Mouse (Mus musculus) embryonic facial prominence, embryonic 11.5 days (tissue): ENCODE measurements around the gene Spaca7. TPM values are rescaled to one million over a fixed set of nuclear protein-coding genes. Genes with fewer than 3 reads are reported as not detected.
A peak's percentile ranks its signal among the peaks of the same experiment; 100 is the strongest.
"Not testable (repeated sequence)": the region's sequence is repeated elsewhere in the genome, so short reads cannot be mapped to it uniquely, and the experiment has no call there.

Experiments used
- ATAC-seq: fragments of 200-750 bp; cut with Nextera tagmentation; replicated peaks from 2 replicates; pipeline ENCODE4 v1.8.0; 2017; ENCODE audit warnings: low read depth; ENCODE audit not compliant: insufficient number of reproducible peaks, low FRiP score, low TSS enrichment
- DNase-seq: peaks from one replicate; pipeline ENCODE4 v3.0.0-alpha.2; 2015; ENCODE audit warnings: low spot score
- H3K27ac ChIP-seq: fragments of 300-500 bp; sonication (generic); replicated peaks from 2 replicates; pipeline ENCODE4 v1.5.1; 2014; ENCODE audit warnings: mild to moderate bottlenecking, low read depth, low read length, control low read depth
- H3K27me3 ChIP-seq: fragments of 300-500 bp; sonication (generic); 2 replicates; pipeline ENCODE4 v1.6.1; 2014; ENCODE audit warnings: mild to moderate bottlenecking, low read length, moderate library complexity, mixed read lengths; ENCODE audit not compliant: control insufficient read depth, insufficient read depth
- H3K36me3 ChIP-seq: fragments of 300-500 bp; sonication (generic); replicated peaks from 2 replicates; pipeline ENCODE4 v1.6.1; 2014; ENCODE audit warnings: low read depth, mild to moderate bottlenecking, low read length, moderate library complexity, mixed read lengths; ENCODE audit not compliant: control insufficient read depth, insufficient read depth
- H3K4me1 ChIP-seq: fragments of 300-500 bp; sonication (generic); 2 replicates; pipeline ENCODE4 v1.6.1; 2014; ENCODE audit warnings: low read length, mixed read lengths; ENCODE audit not compliant: control insufficient read depth, insufficient read depth
- H3K4me2 ChIP-seq: fragments of 300-500 bp; sonication (generic); 2 replicates; pipeline ENCODE4 v1.6.1; 2014; ENCODE audit warnings: low read depth, mild to moderate bottlenecking, control low read depth, low read length, moderate library complexity
- H3K4me3 ChIP-seq: fragments of 300-500 bp; sonication (generic); 2 replicates; pipeline ENCODE4 v1.5.1; 2014; ENCODE audit warnings: low read depth, low read length, control low read depth
- H3K9ac ChIP-seq: fragments of 300-500 bp; sonication (generic); replicated peaks from 2 replicates; pipeline ENCODE4 v1.6.1; 2014; ENCODE audit warnings: mild to moderate bottlenecking, control low read depth, low read length
- H3K9me3 ChIP-seq: fragments of 300-500 bp; sonication (generic); replicated peaks from 2 replicates; pipeline ENCODE4 v1.6.1; 2016; ENCODE audit warnings: mild to moderate bottlenecking, low read length, inconsistent platforms, mixed read lengths; ENCODE audit not compliant: control insufficient read depth
- WGBS: fragments of 180-500 bp; shearing (Covaris S2); extraction: QIAGEN DNeasy Blood & Tissue Kit; methylation state at CpG from one replicate; pipeline ENCODE4 v1.1.7; 2014; 5-methylcytosine and 5-hydroxymethylcytosine counted together
- polyA plus RNA-seq: library from polyadenylated mRNA; unstranded; fragments of >200 nt; fragmentation: Nextera tagmentation; extraction: Ambion mirVana; gene quantifications from 2 replicates; pipeline ENCODE4 v1.2.1, GENCODE M21; 2014

The Spaca7 gene
- polyA plus RNA-seq, 1 experiment from 2014 or later, result not detected

DNA sequence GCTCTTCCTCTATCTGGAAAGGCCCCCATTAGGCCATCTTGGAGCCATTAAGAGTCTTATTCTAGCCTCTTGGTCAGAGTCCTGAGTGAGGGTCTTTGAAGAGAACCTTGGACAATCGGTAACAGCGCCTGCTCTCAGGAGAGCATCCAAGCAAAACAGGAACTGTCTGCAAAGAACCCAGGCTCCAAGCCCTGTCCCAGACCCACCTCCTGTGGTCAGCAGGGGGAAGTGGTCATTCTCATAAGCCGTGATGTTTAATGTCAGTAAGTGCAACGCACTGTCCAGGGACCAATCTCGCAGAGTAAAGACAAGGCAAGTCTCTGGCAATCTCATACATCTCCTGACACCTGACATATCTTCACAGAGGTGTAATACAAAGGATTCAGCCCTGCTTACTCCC, 3.2 kb downstream of the Spaca7 start:
- ATAC-seq, result no peak
- no peak overlapping the region for H3K4me2 ChIP-seq
- no peaks in the 10 kb centered on the region for H3K9me3 ChIP-seq
- H3K9ac ChIP-seq, result no peak overlapping the region
- no peak overlapping the region for H3K27ac ChIP-seq
- H3K27me3 ChIP-seq, result no peaks in the 10 kb centered on the region; the same call in 1 of the 2 replicates
- no peaks in the 10 kb centered on the region for H3K36me3 ChIP-seq
- WGBS, result 60% methylated on average over 5 of the region's 5 CpGs
- DNase-seq, result no peak
- no peak overlapping the region for H3K4me3 ChIP-seq
- H3K4me1 ChIP-seq, result no peaks in the 10 kb centered on the region

DNA sequence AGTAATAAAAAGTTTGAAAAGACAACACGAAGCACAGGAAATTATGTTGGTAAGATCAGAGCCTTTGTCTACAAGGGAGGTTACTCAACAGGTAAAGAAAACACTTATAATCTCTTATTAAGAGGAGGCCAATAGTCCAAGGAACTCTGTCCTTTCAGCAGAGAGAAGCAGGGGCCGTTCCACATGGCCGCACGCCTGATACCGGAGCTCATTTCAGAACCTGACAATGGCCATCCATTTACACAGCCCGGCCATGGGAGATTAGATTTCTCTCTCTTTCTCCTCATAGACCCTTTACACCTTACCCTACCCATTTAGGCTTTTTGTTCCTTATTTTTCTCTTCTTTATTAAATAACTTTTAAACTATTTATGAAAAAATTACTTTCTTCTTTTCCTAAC, 3.9 kb downstream of the Spaca7 start:
- Histone ChIP-seq H3K4me1 (no peaks in the 10 kb centered on the region), H3K4me2 (no peak overlapping the region), H3K4me3 (no peak overlapping the region), H3K27me3 (no peaks in the 10 kb centered on the region; the same call in 1 of the 2 replicates), H3K36me3 (no peaks in the 10 kb centered on the region), H3K9me3 (no peaks in the 10 kb centered on the region), H3K9ac (no peak overlapping the region), H3K27ac (no peak overlapping the region)
- WGBS, result 70% methylated on average over 6 of the region's 6 CpGs
- no peak for DNase-seq
- ATAC-seq, result no peak

DNA sequence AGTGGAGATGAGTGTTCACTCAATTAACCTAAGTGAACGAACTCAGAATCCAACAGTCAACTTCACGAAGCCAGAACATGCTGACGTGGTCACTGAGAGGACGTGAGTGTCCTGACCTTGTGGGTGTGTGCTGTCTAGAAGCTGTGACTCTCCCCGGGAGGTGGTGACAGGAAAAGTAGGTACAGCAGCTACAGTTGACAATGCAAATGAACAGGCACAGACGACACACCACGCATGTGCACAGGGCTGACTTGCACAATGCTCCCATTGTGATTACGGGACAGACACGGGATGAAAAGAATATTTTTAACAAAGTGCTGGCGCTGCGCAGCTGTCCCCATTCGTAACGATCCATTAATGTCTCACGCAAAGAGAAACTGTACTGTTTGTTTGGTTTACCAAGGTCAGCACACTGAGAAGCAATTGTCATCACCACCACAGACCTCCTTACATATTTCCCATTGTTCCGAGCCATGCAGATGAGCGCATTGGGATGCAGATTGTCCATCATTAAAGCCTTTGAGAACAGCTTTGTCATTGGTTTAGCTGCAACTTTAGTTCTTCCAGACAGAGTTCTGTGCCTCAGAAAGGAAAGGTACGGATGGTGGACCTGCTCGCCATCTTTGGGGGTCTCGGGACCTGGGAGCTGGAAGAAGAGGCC, 6.6 kb downstream of the Spaca7 start:
- H3K36me3 ChIP-seq, H3K9ac ChIP-seq, H3K4me2 ChIP-seq, ATAC-seq, H3K4me1 ChIP-seq, H3K27ac ChIP-seq, H3K9me3 ChIP-seq, H3K4me3 ChIP-seq, H3K27me3 ChIP-seq, DNase-seq: not testable (repeated sequence)
- WGBS, result 80% methylated on average over 19 of the region's 19 CpGs

DNA sequence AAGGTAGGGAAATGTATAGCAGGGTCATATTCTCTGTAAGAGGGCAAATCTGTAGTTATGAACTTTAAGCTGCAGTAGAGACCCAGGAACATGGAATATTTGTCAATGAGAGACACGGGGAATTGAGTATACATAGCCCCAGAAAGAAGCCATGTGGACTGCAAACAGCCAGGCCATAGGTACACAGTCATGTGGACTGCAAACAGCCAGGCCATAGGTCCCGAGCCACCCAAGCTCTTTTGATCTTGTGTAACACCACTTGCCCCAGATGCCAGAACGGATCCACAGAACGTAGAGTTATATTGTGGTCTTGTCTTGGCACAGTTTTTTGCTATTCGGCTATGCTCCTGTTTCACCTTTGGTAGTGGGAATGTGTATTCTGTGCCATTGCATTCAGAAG, 11.0 kb downstream of the Spaca7 start:
- Histone ChIP-seq H3K9me3 (no peaks in the 10 kb centered on the region), H3K27ac (no peak overlapping the region), H3K4me3 (no peak overlapping the region), H3K4me1 (no peaks in the 10 kb centered on the region), H3K4me2 (no peak overlapping the region), H3K27me3 (no peaks in the 10 kb centered on the region), H3K9ac (no peak overlapping the region), H3K36me3 (no peaks in the 10 kb centered on the region)
- no peak for DNase-seq
- 89% methylated on average over 5 of the region's 5 CpGs for WGBS
- ATAC-seq, result no peak

DNA sequence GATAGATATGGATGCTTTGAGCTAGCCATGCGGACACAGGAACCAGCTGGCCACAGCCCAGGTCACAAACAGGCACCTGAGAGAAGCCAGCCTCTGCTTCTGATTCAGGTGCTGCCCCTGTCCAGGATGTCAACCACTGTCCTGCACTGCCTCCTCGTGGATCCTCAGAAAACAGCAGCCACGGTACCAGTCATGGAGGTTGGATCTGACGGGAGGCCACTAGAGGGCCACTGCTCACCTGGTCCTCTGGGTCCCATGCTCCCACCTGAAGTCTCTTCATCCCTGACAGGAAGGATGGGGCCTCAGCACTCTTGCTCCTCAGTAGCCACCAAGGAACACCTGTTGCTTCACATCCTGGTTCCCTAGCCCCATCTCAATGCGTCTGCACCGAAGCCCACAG, 34.4 kb downstream of the Spaca7 start:
- ATAC-seq (no peak; the same call in 1 of the 2 replicates), DNase-seq (peak; percentile 82)
- Histone ChIP-seq H3K9ac (no peak overlapping the region), H3K27ac (no peak overlapping the region), H3K4me2 (no peak overlapping the region), H3K27me3 (no peaks in the 10 kb centered on the region), H3K9me3 (no peaks in the 10 kb centered on the region), H3K36me3 (no peaks in the 10 kb centered on the region), H3K4me1 (no peaks in the 10 kb centered on the region), H3K4me3 (no peak overlapping the region)
- WGBS, result 21% methylated on average over 6 of the region's 6 CpGs

DNA sequence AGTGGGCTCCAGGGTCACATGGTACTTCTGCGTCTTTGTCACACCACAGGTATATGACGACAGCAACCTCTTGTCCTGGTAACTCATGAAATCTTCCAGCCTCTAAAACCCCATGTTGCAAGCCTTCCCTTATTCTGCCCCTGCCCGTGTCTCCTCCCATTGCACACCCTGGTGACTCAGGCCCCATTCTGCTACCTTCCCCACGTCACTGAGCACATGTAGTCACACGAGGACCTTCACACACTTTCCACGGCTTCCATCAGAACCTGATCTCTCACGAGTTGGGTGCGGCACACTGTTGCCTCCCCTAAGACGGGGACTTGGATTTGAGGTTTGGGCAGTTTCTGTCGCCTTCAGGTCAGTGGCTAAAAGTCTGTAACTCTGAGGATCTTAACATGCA, 36.0 kb downstream of the Spaca7 start:
- WGBS, result 79% methylated on average over 10 of the region's 10 CpGs
- Histone ChIP-seq H3K27me3 (no peaks in the 10 kb centered on the region), H3K4me2 (no peak overlapping the region), H3K9ac (no peak overlapping the region), H3K9me3 (no peaks in the 10 kb centered on the region), H3K4me1 (no peaks in the 10 kb centered on the region), H3K4me3 (no peak overlapping the region), H3K36me3 (no peaks in the 10 kb centered on the region), H3K27ac (no peak overlapping the region)
- no peak for DNase-seq
- no peak for ATAC-seq

DNA sequence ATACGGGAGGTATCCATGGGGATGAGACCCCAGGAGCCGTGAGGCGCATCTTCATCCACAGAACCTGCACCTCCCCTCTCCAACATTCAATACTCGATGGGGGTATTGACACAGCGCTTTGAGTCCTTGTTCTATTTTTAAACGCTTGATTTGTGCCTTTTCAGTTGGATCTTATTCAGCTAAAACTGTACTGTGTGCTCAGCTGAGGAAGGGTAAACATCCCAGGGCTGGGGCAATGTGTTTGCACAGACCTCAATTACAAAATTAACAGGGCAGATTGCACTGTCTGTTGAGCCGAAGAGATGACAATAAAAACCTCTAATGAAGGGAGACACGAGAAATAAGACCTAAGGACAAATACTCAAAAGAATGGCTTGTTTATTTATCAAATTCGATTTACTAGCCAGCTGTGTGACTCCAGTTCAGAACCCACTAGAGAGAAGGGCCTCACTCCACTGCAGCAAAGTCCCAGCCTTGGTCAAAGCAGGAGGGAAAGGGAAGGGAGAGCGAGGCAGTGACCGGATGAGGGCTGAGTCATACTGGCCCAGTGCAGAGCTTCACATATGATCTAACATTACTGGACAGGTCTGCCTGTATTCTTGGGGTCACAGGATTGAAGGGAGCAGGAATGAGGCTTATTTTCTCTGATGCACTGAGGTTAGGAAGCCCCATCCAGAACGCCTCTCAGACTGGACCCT, 37.1 kb downstream of the Spaca7 start:
- WGBS, result 70% methylated on average over 12 of the region's 12 CpGs
- H3K27me3 ChIP-seq, result no peaks in the 10 kb centered on the region
- H3K4me2 ChIP-seq, result no peak overlapping the region
- H3K4me3 ChIP-seq, result no peak overlapping the region
- H3K36me3 ChIP-seq, result no peaks in the 10 kb centered on the region
- DNase-seq (no peak), ATAC-seq (no peak)
- no peaks in the 10 kb centered on the region for H3K4me1 ChIP-seq
- no peak overlapping the region for H3K9ac ChIP-seq
- H3K9me3 ChIP-seq, result no peaks in the 10 kb centered on the region
- no peak overlapping the region for H3K27ac ChIP-seq

DNA sequence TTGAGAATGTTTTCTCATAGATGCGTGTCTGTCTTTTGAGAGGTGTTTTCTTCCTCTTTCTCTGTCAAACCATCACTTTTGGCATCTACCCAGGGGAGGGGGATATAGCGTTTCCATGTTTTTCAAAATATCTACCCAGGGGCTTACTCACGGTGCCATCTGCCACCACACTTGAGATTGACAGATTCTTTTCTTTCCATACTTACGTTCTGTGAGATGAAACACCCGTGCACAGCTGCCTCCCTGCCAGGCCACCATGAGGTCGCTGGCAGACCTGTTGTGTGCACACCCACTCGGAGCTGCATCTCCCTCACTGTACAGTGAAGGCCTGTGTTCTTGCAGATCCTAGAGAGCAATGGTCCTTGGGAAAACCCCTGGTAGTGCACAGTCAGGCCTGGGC, 40.4 kb downstream of the Spaca7 start:
- H3K9me3 ChIP-seq, result no peaks in the 10 kb centered on the region
- H3K27me3 ChIP-seq, result no peaks in the 10 kb centered on the region
- H3K36me3 ChIP-seq, result no peaks in the 10 kb centered on the region
- 85% methylated on average over 7 of the region's 7 CpGs for WGBS
- no peak for ATAC-seq
- H3K4me1 ChIP-seq, result no peaks in the 10 kb centered on the region
- H3K4me3 ChIP-seq, result no peak overlapping the region
- no peak overlapping the region for H3K4me2 ChIP-seq
- H3K27ac ChIP-seq, result no peak overlapping the region
- H3K9ac ChIP-seq, result no peak overlapping the region
- DNase-seq, result no peak
